Mouse (Mus musculus) layer of hippocampus, adult 8-10 months (tissue): ENCODE results near the gene Vav2. TPM values are rescaled to one million over a fixed set of nuclear protein-coding genes. Genes with fewer than 3 reads are reported as not detected.

Experiments
- DNase-seq, 2 experiments: peaks; one replicate each; pipeline ENCODE4 v3.0.0; 2022; ENCODE audit warnings: low spot score in 2 of 2
- total RNA-seq, 4 experiments: library from RNA; stranded (reverse); gene quantifications; 2 replicates each; pipeline ENCODE4 v1.2.4; 2022

Gene Vav2
- total RNA-seq, 4 experiments from 2014 or later: 9.1 to 12.9 (median 11.8) TPM

- no peak for DNase-seq
Observed at GRCm38 (mm10) chr2:27371450-27371849, 55.4 kb downstream of the Vav2 start.

GRCm38 (mm10) chr2:27368980-27369379, 57.9 kb downstream of the Vav2 start:
- no peak for DNase-seq

DNA sequence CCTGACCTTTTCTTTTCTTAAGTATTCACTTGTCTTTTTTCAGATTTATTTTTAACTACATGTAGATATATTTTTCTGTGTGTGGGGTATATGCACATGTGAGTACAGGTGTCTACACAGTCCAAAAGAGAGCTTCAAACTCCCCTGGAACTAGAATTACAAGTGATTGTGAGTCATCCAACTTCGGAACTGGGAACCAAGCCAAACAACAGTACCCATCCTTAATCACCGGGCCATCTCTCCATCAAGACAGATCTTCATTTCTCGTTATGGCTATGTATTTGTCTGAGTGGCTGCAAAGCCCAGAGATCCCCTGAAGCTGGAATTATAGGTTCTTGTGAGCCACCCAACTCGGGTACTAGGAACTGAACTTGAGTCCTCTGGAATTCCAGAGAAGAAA, 61.5 kb downstream of the Vav2 start:
- no peak for DNase-seq

DNA sequence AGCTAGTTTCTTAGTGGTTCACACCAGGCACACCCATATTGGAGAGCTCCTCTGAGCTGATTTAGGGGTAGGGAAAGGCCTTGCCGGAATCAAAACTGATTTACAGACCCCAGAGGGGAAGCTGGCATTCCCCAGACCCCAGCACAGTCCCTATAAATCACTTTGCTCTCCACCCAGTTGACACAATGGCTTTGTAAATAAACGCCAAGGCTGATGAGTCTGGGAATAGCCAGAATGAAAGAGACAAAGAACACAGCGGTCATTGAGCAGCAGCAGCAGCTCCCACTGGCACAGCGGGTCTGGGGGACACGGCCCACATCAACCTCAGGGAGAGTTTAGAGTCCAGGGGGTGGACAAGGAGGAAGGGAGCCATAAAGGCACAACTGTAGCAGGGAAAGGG, 65.0 kb downstream of the Vav2 start:
- DNase-seq: no peak

- no peak for DNase-seq
Observed at GRCm38 (mm10) chr2:27358461-27358860, 68.4 kb downstream of the Vav2 start.

DNA sequence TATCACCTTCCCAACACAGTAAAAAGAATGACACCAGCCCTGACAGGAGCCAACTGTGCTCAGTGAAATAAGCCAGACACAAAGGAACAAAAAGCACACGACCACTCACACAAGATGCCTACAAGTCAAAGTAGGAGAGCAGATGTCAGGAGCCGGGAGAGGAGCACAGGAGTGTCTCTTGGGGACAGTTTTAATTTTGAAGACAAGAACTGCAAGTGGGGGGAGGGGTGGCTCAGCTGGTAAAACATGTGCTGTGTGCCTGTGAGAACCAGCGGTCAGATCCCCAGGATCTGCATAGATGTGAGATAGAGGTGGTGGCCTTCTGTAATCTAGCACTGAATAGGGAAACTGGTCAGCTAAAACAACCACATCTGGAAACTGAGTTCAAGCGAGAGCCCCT, 71.1 kb downstream of the Vav2 start:
- DNase-seq: no peak

DNA sequence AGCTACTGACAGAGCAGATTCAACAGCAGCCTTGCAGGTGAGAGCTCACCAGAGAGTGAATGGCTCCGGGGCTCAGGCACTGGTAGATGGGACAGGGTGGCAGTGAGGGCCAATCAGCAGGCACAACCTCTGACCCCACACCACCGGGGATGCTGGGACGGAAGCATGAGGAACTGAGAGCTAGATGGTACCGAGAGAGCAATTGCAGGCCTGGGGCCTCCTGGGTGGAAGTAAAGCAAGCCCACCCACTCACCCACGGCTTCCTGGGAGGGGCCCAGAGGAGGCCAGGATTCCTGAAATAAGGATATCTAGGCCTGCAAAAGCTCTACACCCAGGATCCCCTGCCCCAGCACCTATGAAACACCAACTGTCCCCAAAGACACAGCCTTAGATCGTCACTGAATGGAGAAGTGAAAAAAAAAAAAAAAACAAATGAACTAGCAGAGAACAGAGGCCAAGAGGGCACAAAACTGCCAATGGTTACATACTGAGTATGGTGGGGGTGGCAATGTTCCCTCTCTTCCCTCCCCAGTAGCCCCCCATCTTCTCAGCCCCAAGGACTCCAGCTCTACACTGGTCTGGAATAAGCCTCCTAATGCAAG, 72.1 kb downstream of the Vav2 start:
- no peak for DNase-seq

DNA sequence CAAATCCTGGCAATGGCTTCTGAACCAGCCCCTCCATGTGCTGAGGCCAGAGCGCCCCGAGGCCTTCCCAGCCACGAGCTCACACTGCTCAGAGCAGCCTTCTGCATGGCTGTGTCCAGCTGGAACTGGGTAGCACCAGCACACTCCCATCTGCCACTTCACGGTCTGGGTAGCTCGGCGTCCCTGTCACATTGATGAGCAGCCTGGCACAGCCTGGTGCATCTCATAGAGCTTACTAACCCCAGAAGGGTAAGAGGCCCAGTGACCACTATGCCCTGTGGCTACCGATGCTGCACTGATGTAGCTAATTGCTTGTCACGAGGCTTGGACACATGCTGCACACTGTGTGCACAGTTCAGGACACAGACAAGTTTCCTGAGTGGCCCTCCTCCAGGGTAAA, 74.1 kb downstream of the Vav2 start:
- no peak for DNase-seq

DNA sequence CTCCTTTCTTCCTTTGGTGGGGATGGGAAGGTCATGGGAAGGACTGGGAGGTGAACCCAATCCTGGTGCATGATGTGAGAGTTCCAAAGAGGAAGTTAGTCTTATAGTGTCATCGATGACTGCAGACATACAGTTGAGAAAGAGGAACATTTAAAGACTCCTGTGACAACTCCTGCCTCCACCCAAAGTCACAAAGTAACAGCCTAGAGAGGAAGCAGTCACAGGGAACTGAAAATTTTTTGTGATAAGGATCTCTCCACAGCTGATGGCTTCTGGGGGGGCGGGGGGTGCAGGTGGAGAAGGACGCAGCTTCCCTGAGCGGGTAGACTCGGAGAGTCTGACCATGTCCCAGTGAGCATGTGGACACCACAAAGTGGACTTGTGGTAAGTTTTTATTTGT, 76.5 kb downstream of the Vav2 start:
- DNase-seq: no peak

- peak in 1 of 2 experiments; percentile 30 for DNase-seq
Observed at GRCm38 (mm10) chr2:27343984-27344453, 82.8 kb downstream of the Vav2 start.

DNA sequence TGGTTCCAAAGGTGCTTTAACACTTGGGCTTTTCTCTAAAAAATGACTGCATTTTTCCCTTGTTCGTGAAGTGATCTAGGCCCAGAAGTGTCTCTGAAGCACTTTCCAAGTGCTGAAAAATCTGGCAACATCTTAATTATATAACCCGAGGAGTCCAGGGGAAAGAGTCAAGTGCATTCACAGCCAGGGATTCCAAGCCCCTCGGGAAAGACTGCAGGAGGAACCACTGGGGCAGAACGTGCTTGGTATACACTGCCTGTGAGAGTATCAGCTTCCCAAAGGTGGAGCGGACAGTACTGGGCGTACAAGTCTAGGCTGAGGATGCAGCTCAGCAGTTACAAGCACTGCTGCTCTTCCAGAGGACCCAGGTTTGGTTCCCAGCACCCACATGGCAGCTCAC, 86.2 kb downstream of the Vav2 start:
- DNase-seq: no peak

DNA sequence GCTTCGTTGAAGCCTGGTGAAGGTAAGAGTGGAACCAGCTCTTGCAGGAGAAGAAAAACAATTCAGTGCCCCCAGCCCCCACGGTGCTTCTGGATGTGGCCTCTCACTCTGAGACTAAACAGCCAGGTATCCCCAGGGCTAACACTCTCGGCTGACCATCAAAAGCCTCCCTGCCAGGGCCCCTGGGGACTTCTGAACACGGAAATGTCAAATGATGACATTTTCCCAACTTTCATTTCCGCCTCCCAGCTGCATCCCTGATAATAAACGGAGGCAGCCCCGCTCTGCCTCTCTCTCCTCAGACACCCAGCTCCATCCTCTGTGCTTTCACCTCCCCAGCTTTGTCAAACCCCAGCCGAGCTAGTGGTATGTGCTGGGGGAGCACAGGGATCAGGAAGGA, 87.8 kb downstream of the Vav2 start:
- DNase-seq: no peak

DNA sequence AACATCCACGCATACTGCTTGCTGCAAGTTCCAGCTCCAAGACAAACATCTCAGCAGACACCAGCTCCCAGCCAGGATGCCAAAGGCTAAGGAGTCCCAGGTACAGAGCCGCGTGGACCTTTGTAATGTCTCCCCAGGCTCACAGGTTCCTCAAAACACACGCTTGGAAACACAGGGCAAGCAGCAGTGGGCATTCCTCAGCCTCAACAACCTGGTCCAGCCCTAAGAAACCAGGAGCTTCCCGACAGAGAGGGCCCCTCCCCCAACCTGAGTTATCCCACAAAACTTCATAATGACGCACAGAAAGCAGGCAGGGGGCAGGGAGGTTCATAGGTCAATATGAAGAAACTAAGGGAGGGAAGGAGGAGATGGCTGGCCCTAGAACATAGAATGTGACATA, 89.6 kb downstream of the Vav2 start:
- no peak for DNase-seq

- DNase-seq: no peak
Observed at GRCm38 (mm10) chr2:27336600-27336999, 90.2 kb downstream of the Vav2 start.

- DNase-seq: peak; percentile 26 to 43
Observed at GRCm38 (mm10) chr2:27334816-27335215, 92.0 kb downstream of the Vav2 start.

GRCm38 (mm10) chr2:27331560-27331959, 95.3 kb downstream of the Vav2 start:
- no peak for DNase-seq

DNA sequence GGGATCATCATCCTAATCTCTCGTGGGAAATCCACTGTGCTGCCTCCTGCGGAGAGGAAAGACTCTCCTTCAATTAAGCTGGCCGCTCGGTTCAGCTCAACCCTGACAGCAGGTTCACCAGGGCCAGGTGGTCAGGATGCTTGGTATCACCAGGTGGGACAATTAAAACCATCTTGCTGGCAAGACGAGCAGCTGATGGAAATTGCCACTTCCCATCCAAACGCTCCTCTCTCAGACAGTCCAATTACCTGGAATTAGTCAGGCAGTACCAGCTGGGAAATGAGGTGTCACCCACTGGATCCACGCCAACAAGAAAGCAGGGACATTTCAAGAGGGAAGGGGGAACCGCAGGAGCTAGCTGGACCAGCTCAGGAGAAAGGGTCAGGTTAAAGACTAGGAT, 96.4 kb downstream of the Vav2 start:
- DNase-seq: no peak

- DNase-seq: no peak
Observed at GRCm38 (mm10) chr2:27329386-27330060, 97.3 kb downstream of the Vav2 start.

DNA sequence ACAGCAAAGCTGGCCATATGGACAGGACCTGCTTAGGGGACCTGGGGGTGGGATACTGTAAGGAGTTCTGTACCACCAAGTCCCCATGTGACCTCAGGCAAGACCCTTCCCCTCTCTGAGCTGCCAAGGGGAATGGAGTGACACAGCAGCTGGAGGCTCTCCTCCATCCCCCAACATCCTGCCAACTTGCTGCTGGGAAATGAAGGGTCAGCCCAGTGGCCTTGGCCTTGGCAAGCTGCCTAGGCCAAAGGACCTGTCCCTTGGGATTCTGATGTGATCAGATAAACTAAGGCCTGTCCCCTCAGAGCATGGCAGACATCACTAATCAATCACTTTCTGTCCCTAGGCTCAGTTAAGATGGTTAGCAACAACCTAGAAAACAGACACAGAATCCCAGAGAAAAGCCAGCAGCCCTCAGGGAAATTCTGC, 98.2 kb downstream of the Vav2 start:
- DNase-seq: no peak

DNA sequence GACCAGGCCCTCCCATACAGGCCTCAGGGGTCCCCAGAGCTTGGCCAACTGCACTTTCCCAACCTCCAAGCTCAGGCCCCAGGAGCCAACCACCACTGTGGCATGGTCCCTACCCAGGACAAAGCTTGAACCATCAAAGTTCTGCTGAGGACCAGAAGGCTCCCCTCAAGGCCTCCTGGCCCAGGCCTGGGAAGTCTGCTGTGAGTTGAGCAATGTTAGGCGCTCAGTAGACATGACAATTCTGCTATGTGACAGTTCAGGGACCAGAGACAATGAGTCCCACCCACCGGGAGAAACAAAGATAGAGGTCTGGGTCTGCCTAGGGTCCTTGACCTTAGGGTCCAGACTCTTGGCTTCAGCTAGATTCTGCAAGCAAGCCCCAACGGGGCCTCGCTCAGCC, 98.9 kb downstream of the Vav2 start:
- DNase-seq: no peak

DNA sequence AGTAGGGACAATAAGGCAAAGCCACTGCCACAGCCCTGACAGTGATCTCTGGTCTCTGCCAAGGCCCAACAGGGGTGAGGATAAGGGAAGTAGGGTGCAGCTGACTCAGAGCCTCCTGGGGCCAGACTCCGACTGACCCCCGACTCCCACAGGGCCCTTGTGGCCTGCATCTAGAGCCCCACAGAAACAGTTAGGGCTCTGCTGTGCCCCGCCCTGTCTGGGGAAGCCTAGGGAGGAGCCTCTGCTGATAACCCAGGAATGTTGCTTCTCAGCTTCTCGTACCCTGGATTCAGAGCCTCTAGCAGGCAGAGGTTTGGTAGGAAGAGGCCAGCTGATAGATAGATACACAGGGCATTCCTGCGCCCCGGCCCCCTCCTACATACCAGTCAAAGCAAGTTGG, 99.8 kb downstream of the Vav2 start:
- no peak for DNase-seq

DNA sequence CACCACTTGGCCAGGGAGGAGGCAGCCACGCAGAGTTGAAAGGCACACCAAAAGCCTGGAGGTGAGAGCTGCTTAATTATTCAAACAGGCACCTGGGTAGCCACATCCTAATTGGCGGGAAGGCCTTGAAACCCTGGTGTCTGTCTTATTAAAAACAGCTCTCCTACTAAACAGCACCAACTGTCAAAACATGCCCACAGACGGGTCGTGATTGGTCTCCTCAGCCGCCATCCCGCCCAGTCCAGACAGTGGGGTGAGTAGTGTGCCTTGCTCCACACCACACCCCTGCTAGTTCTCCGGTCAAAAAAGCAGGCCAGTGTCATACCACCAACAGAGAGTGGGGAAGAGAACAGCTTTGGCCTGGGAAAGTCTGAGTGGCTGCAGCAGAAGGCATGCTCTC, 100.5 kb downstream of the Vav2 start:
- no peak for DNase-seq

DNA sequence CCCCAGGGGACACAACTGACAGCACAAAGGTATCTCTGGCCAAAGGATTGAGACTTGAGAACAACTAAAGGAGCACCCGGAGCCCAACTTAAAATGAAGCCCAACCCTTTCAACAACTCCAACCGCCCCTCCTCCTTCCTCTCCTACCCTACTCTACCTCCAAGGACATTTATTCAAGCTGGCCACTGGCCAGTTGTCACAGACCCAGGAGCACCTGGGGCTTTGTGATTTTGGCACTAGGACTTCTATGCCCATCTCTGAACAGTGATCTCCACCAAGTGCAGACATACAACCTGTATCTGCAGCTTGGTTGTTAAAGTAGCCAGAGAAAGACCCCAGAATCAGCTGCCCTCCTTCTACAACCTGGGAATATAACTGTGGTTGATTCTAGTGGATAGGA, 102.1 kb downstream of the Vav2 start:
- no peak for DNase-seq
